Mouse (Mus musculus) v-Abl transformed pro-B cells (cell line): ENCODE measurements around the gene Zfand3.

Experiments
- in situ Hi-C, 2 experiments: fragments of 400-800 bp; cut with MboI; formaldehyde crosslinking; loops; one replicate each; pipeline ENCODE4 v1.15.1; 2025; ENCODE audit not compliant: unreplicated experiment in 2 of 2

Gene Zfand3

DNA sequence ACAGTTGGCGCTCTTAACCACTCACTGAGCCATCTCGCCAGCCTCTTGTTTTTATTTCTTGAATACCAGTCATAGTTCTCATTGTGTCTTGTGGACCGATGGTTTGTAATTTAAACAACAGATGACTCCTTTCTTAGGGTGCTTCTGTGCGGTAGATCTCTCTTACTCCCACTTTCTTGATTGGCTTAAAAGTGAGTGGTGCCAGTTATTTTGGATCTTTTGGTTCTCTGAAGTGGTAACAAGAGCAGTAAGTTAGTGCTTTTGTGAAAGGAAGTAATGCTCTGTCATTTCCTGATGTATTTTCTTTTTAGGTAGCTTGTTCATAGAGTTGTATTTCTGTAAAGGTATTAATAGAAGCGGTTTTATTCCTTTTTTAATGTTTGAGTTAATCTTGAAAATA lies 42.1 kb downstream of the Zfand3 start:
- in situ Hi-C loops = no loop called here

GRCm38 (mm10) chr17:30051523-30052346 lies 47.2 kb downstream of the Zfand3 start:
- in situ Hi-C loops = no loop called here

DNA sequence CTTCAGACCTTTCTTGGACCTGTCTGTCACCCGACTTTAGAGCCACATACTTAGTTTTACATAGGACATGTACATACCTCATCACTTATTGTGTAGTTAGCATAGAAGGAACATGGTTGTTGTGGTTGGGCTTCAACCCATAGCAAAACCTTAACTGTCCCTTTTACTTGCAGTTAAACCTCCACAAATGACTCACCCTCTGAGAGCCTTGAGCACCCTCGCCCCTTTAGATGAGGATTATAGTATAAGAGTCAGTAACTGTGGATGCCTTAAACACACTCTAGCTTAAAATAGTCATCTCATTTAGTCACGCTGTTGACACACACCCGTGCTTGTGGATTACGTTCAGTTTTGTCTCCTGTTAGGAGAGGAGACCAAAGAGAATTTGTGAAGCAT lies 47.8 kb downstream of the Zfand3 start:
- in situ Hi-C loops = no loop called here

- in situ Hi-C loops = no loop called here
Measured at GRCm38 (mm10) chr17:30053463-30053862, 48.9 kb downstream of the Zfand3 start.

- in situ Hi-C loops = no loop called here
Measured at GRCm38 (mm10) chr17:30053871-30054270, 49.3 kb downstream of the Zfand3 start.

DNA sequence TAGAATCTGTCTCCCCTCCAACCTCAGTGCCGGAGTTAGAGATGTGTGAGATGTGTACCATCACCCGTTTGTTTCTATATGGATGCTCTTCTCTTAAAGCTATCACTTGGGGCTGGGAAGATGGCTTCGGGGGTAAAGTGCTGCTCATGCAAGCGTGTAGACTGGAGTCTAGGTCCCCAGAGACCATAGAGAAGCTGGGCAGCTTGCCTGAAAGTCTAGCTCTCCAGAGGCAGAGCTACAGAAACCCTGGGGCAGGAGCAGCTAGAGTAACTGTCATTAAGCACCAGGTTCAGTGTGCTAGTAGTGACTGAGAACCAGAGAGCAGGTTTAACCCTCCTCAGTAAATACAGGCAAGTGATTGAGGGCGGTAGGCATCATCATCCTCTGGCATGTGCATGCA lies 51.7 kb downstream of the Zfand3 start:
- in situ Hi-C loops = no loop called here

DNA sequence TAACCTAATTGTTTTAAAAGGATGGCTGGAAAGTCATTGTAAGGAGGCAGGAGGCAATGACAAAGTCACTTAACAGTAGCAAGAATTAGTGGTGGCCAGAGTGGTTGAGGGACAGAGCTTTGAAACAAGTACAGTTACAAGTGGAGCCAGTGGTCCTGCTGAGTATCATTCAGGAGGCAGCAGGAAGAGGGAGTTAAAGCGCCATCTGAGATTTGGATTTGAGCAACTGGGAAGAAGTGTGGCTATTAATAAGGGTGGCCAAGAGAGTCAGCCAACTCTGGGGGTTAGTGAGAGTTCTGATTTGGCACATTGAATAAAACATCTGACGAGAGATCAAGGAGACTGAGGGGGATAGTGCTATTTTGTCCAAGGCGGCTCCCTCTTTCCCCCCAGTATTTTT lies 54.1 kb downstream of the Zfand3 start:
- in situ Hi-C loops = no loop called here

GRCm38 (mm10) chr17:30059066-30059465 lies 54.5 kb downstream of the Zfand3 start:
- in situ Hi-C loops = no loop called here

GRCm38 (mm10) chr17:30061100-30061837 lies 56.7 kb downstream of the Zfand3 start:
- in situ Hi-C loops = no loop called here

- in situ Hi-C loops = no loop called here
Measured at GRCm38 (mm10) chr17:30063849-30064248, 59.3 kb downstream of the Zfand3 start.

- in situ Hi-C loops = no loop called here
Measured at GRCm38 (mm10) chr17:30064746-30065145, 60.2 kb downstream of the Zfand3 start.

DNA sequence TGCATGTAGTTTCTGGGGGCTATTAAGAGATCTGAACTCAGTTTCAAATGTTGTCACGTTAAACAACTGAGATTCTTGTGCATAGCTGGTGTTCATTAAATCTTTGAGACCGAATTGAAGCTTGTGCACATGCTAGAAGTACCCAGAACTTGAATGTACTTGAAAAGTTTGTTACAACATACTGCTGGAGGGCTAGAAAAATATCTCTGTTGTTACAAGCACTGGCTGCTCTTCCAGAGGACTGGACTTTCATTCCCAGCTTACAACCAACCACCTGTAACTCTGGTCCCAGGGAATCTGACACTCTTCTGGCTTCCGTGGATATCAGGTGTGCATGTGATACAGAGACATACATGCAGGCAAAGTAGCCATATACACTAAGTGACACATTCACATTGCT lies 65.2 kb downstream of the Zfand3 start:
- in situ Hi-C loops = no loop called here

DNA sequence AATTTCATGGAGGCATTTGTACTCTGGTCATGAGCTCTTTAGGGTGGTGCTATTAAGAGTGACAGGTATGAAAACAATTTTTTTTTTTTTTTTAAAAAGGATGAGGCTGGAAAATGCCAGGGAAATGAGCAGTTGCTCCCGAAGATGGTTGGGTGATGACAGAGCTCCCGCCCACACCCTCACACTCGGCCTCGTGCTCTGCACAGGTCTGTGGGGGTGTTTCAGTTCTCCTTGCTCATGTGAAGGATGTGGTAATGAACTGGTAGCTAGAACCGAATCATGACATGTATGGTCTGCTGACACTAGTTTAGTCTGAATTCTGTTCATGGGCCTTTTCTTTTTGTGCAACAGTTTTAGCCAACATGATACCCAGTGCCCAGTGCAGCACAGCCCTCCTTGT lies 66.1 kb downstream of the Zfand3 start:
- in situ Hi-C loops = no loop called here

DNA sequence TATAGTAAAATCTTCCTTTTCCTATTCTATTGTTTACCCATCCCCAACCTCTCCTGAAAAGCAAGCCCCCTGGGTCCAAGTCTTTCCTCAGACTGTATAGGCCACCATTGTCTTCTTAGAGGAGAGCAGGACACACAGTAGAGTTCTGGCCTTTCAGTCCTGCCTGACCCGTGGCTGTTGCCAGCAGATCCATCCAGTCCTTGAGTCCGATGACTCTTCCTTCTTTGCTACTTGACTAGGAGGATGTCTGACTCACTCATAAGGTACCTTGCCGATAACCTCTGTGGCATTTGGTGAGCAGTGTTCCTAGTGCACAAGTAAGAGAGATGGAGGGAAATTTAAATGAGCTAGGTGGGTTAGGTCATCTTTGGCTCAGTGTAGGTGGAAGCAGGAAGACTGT lies 68.1 kb downstream of the Zfand3 start:
- in situ Hi-C loops = no loop called here

GRCm38 (mm10) chr17:30075896-30076295 lies 71.4 kb downstream of the Zfand3 start:
- in situ Hi-C loops = no loop called here

- in situ Hi-C loops = no loop called here
Measured at GRCm38 (mm10) chr17:30084007-30084406, 79.5 kb downstream of the Zfand3 start.

GRCm38 (mm10) chr17:30086695-30087094 lies 82.2 kb downstream of the Zfand3 start:
- in situ Hi-C loops = no loop called here

DNA sequence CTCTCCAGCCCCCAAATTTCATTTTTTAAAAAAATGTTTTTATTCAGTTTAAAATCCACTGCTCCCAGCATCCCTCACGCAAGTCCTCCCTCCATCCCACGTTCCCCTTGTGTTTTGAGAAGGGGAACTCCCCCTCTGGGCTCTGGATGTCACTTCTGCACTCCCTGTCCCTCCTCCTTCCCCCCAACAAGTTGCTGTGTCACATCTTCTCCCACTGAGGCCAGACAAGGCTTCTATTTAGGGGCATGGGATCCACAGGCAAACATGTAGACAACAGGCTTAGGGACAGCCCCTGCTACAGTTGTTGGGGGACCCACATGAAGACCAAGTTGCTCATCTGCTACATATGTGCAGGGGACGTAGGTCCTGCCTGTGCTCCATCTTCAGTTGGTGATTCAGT lies 83.9 kb downstream of the Zfand3 start:
- in situ Hi-C loops = no loop called here

DNA sequence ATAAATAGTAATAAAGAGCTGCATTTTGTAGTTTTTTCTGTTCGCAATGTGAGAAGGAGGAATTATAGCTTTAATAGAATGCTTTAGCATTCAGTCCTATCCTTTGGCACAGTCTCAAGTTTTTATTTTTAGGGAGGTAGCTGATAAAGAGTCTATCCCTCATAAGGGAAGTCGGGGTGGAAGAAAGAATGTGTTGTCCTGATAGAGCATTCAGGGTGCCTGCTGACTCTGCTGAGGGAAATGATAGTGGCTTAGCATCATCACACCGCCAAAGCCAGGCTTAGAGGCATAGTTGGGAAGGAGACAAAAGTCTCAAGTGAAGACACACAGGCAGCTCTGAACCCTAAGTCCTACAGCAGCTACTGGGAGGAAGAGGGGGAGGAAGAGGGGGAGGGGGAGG lies 85.9 kb downstream of the Zfand3 start:
- in situ Hi-C loops = no loop called here

- in situ Hi-C loops = no loop called here
Measured at GRCm38 (mm10) chr17:30093148-30093749, 88.7 kb downstream of the Zfand3 start.

DNA sequence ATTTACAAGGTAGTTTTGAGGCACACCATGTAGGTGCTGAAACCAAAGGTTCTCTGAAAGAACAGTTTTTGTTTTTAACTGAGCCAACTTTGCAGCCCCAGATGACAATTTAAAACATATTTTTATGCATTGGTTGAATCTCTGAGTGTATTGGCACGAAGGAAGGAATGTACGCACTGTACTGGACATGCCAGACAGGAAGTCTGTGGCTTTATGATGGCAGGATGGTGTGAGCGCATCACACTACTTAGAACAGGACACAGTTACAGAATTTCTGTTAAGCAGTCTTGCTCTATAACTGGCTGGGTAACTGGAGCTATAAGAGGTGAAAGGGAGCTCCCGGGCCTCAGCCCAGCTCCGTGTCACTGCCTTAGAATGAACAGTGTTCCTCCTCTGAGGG lies 92.6 kb downstream of the Zfand3 start:
- in situ Hi-C loops = no loop called here

DNA sequence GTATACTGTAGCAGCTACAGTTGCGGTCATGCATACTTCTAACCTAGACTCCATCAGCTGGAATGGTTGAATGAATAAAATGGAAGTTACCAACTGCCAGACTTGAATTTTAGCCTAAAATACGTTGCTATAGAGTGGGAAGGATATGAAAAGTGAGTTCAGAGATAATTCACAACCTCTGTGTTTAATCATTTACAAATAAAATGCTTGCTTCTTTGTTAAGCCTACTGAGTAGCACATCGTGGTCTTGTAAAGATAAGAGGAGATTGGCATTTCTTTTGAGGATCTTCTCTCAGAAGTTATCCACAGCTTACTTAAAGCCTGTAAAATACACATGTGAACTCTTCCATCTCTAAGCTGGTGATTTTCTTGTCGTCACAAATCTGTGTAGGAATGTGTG lies 93.1 kb downstream of the Zfand3 start:
- in situ Hi-C loops = no loop called here
